Mouse (Mus musculus) midbrain, embryonic 10.5 days (tissue): Measurements from ENCODE around the gene Abca12. TPM values are rescaled to one million over a fixed set of nuclear protein-coding genes. Genes with fewer than 3 reads are reported as not detected.

Experiments
- DNase-seq: peaks from one replicate; pipeline ENCODE4 v3.0.0-alpha.2; 2017; ENCODE audit warnings: low spot score
- H3K27ac ChIP-seq: fragments of 300-500 bp; sonication (generic); replicated peaks from 2 replicates; pipeline ENCODE4 v1.5.1; 2016; ENCODE audit warnings: mild to moderate bottlenecking
- H3K27me3 ChIP-seq: fragments of 300-500 bp; sonication (generic); 2 replicates; pipeline ENCODE4 v1.6.1; 2016; ENCODE audit warnings: low read depth, mild to moderate bottlenecking; ENCODE audit not compliant: poor library complexity, severe bottlenecking
- H3K36me3 ChIP-seq: fragments of 300-500 bp; sonication (generic); 2 replicates; pipeline ENCODE4 v1.6.1; 2016; ENCODE audit warnings: mild to moderate bottlenecking, moderate library complexity
- H3K4me1 ChIP-seq: fragments of 300-500 bp; sonication (generic); 2 replicates; pipeline ENCODE4 v1.6.1; 2016
- H3K4me3 ChIP-seq: fragments of 300-500 bp; sonication (generic); 2 replicates; pipeline ENCODE4 v1.5.1; 2016; ENCODE audit warnings: mild to moderate bottlenecking, moderate library complexity
- H3K9me3 ChIP-seq: fragments of 300-500 bp; sonication (generic); replicated peaks from 2 replicates; pipeline ENCODE4 v1.6.1; 2016; ENCODE audit warnings: mild to moderate bottlenecking
- WGBS: fragments of 180-500 bp; shearing (Covaris S2); methylation state at CpG from one replicate; pipeline ENCODE4 v1.1.7; 2016; 5-methylcytosine and 5-hydroxymethylcytosine counted together
- polyA plus RNA-seq: library from polyadenylated mRNA; unstranded; fragments of >200 nt; fragmentation: Nextera tagmentation; extraction: Ambion mirVana; gene quantifications from 2 replicates; pipeline ENCODE4 v1.2.1, GENCODE M21; 2016

Gene Abca12
- not detected in 2 replicates for polyA plus RNA-seq

GRCm38 (mm10) chr1:71414810-71415209, at the start of gene Abca12:
Abca12 (minus strand) TSS chr1:71414910.
- Histone ChIP-seq H3K9me3 (no peaks in the 10 kb centered on the region), H3K36me3 (no peaks in the 10 kb centered on the region), H3K27me3 (no peaks in the 10 kb centered on the region), H3K4me1 (no peaks in the 10 kb centered on the region), H3K4me3 (no peak within 1 kb of the TSS), H3K27ac (no peak within 1 kb of the TSS)
- WGBS = 88% methylated on average over 7 of the region's 7 CpGs
- DNase-seq = no peak

DNA sequence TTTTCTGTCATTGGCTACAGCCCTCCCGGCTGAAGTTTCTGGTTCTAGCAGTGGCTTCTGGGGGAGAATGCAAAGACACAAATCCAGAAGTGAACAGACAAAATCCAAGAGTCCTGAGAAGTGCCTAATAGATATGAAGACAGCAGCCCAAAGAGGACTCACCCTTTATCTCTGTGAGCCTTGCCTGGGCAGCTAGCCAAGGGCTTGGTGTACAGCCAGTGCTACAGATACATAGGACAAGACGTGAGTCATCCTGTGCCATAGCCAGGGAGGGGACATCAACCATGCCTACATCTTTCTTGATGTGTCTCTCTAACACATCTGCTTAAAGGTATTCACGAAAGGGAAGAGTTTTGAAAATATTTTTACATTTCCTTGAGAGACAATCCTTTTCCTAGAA, 43.3 kb upstream of the Abca12 start:
- no peaks in the 10 kb centered on the region for H3K4me1 ChIP-seq
- no peak for DNase-seq
- H3K27me3 ChIP-seq = no peaks in the 10 kb centered on the region
- H3K4me3 ChIP-seq = no peak overlapping the region
- H3K36me3 ChIP-seq = no peaks in the 10 kb centered on the region
- no peak overlapping the region for H3K27ac ChIP-seq
- 84% methylated on average over 3 of the region's 3 CpGs for WGBS
- H3K9me3 ChIP-seq = no peaks in the 10 kb centered on the region

DNA sequence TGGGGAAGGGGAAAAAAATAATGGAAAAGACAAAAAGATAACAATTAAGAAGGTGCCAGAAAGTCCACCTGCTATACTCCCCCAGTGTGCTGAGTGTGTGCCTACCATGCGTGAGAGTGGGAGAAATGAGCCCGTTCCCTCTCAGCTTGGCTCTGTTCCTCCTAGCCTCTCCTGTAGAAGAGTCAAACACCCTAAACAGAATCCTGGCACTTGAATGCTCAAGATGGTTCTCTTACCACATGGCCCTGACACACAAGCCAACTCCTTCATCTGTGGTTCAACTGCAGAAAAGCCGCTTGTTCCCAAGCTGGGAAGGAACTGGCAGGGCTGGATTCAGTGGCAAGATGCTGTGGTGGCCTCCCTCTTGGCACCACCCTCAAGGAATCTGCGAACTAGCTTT, 32.7 kb upstream of the Abca12 start:
- WGBS = 93% methylated on average over 4 of the region's 4 CpGs
- no peaks in the 10 kb centered on the region for H3K36me3 ChIP-seq
- H3K4me1 ChIP-seq = no peaks in the 10 kb centered on the region
- no peaks in the 10 kb centered on the region for H3K9me3 ChIP-seq
- no peaks in the 10 kb centered on the region for H3K27me3 ChIP-seq
- DNase-seq = no peak
- no peak overlapping the region for H3K27ac ChIP-seq
- no peak overlapping the region for H3K4me3 ChIP-seq

DNA sequence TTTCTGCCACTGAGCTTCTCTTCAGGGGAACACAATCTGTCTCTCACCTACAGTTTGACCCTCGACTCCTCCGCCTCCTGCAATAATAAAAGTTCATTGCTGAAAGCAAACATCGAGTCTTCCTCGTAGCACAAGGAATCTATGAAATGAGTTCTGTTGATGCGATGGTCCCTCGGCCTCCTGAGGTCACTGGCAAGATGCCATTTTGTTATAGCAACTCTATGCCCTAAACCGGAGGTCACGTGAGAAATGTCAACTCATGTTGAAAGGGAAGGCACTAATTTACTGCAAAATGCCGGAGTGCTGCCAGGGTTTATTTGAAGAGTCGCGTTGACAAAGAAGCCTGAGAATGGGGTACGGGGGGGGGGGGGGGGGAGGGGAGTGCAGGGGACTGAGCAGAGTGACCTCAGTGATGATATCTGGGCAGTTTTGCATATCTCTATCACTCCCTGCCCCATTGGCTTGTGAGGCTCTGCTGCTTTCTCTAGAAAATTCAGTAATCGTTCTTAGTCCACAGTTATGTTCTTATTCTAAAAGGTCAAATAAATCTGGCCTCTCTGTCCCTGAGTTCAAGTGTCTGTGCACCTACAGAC, 7.1 kb upstream of the Abca12 start:
- Histone ChIP-seq H3K27ac (no peak overlapping the region), H3K9me3 (no peaks in the 10 kb centered on the region), H3K27me3 (no peaks in the 10 kb centered on the region), H3K4me3 (no peak overlapping the region), H3K4me1 (no peaks in the 10 kb centered on the region), H3K36me3 (no peaks in the 10 kb centered on the region)
- DNase-seq = no peak
- WGBS = 81% methylated on average over 12 of the region's 13 CpGs

DNA sequence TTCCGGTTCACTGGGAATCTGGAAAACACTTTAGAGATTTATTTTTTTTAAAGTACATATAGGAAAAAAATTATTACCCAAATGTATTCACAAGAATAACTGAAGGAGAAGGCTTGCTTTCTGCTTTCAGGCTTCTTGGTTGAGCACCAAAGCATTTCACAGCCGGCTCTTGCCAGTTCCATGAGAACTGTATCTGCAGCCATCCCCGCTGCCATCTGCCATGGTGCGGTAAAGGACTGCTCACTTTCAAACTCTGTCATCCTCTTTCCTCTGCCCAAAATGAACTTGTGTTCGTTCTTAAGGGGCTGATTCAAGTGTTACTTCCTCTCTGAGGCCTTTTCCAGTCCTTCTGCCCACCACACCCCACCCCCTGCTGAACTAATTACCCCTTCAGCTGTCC, 3.8 kb upstream of the Abca12 start:
- no peak for DNase-seq
- 86% methylated on average over 5 of the region's 5 CpGs for WGBS
- no peaks in the 10 kb centered on the region for H3K9me3 ChIP-seq

DNA sequence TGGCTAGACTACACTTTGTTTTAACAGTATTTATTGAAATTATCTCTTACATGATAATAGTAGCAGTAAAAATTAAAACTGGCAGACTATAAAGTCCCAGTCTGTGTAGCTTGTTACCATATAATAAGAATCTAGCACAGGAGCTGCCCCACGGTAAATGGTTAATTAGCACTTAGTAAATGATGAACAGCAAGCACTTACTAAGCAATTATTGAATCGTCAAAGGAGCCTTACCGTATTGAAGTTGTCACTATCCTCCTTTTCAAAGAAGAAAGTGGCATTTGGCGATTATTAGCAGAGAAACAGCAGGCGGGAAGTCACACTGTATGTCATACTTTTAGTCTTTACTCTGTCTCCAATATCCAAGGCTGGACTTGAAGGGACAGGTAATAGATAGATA, 3.2 kb upstream of the Abca12 start:
- H3K36me3 ChIP-seq = no peaks in the 10 kb centered on the region
- no peak for DNase-seq
- H3K27ac ChIP-seq = no peak overlapping the region
- H3K4me1 ChIP-seq = no peaks in the 10 kb centered on the region
- no peak overlapping the region for H3K4me3 ChIP-seq
- H3K9me3 ChIP-seq = no peaks in the 10 kb centered on the region
- H3K27me3 ChIP-seq = no peaks in the 10 kb centered on the region
- 92% methylated on average over 5 of the region's 5 CpGs for WGBS

More for the DNA sequence above, 3.8 kb upstream of the Abca12 start:
- H3K4me3 ChIP-seq = no peak overlapping the region
- H3K27me3 ChIP-seq = no peaks in the 10 kb centered on the region
- H3K27ac ChIP-seq = no peak overlapping the region
- H3K4me1 ChIP-seq = no peaks in the 10 kb centered on the region
- H3K36me3 ChIP-seq = no peaks in the 10 kb centered on the region

GRCm38 (mm10) chr1:71414084-71414483, 626 bp downstream of the Abca12 start:
- Histone ChIP-seq H3K27me3 (no peaks in the 10 kb centered on the region), H3K4me3 (no peak overlapping the region), H3K4me1 (no peaks in the 10 kb centered on the region), H3K9me3 (no peaks in the 10 kb centered on the region), H3K27ac (no peak overlapping the region), H3K36me3 (no peaks in the 10 kb centered on the region)
- no peak for DNase-seq
- 88% methylated on average over 5 of the region's 6 CpGs for WGBS

GRCm38 (mm10) chr1:71413114-71413513, 1.6 kb downstream of the Abca12 start:
- Histone ChIP-seq H3K27me3 (no peaks in the 10 kb centered on the region), H3K9me3 (no peaks in the 10 kb centered on the region), H3K27ac (no peak overlapping the region), H3K4me3 (no peak overlapping the region), H3K36me3 (no peaks in the 10 kb centered on the region), H3K4me1 (no peaks in the 10 kb centered on the region)
- WGBS = 92% methylated on average over 11 of the region's 11 CpGs
- no peak for DNase-seq

GRCm38 (mm10) chr1:71407711-71408110, 7.0 kb downstream of the Abca12 start:
- H3K36me3 ChIP-seq = no peaks in the 10 kb centered on the region
- H3K9me3 ChIP-seq = no peaks in the 10 kb centered on the region
- no peak overlapping the region for H3K27ac ChIP-seq
- no peaks in the 10 kb centered on the region for H3K27me3 ChIP-seq
- WGBS = 86% methylated on average over 7 of the region's 7 CpGs
- no peak overlapping the region for H3K4me3 ChIP-seq
- peaks cover 4% of the 10 kb centered on the region; the same call in 1 of the 2 replicates for H3K4me1 ChIP-seq
- no peak for DNase-seq

GRCm38 (mm10) chr1:71397635-71398034, 17.1 kb downstream of the Abca12 start:
- H3K4me3 ChIP-seq = no peak overlapping the region
- DNase-seq = no peak
- H3K4me1 ChIP-seq = no peaks in the 10 kb centered on the region
- H3K27ac ChIP-seq = no peak overlapping the region
- WGBS = 84% methylated on average over 3 of the region's 3 CpGs
- H3K36me3 ChIP-seq = no peaks in the 10 kb centered on the region
- H3K9me3 ChIP-seq = no peaks in the 10 kb centered on the region
- no peaks in the 10 kb centered on the region for H3K27me3 ChIP-seq

- Histone ChIP-seq H3K27me3 (no peaks in the 10 kb centered on the region), H3K4me3 (no peak overlapping the region), H3K27ac (no peak overlapping the region), H3K4me1 (no peaks in the 10 kb centered on the region), H3K36me3 (no peaks in the 10 kb centered on the region), H3K9me3 (no peaks in the 10 kb centered on the region)
- 82% methylated on average over 5 of the region's 5 CpGs for whole genome bisulfite sequencing
- no peak for DNase-seq
Observed at GRCm38 (mm10) chr1:71396105-71396504, 18.6 kb downstream of the Abca12 start.

- Histone ChIP-seq H3K27ac (no peak overlapping the region), H3K36me3 (no peaks in the 10 kb centered on the region), H3K9me3 (no peaks in the 10 kb centered on the region), H3K4me3 (no peak overlapping the region), H3K4me1 (no peaks in the 10 kb centered on the region), H3K27me3 (no peaks in the 10 kb centered on the region)
- DNase-seq = no peak
- 63% methylated on average over 2 of the region's 2 CpGs for WGBS
Observed at GRCm38 (mm10) chr1:71394177-71394576, 20.5 kb downstream of the Abca12 start.

GRCm38 (mm10) chr1:71393489-71393888, 21.2 kb downstream of the Abca12 start:
- no peak overlapping the region for H3K4me3 ChIP-seq
- DNase-seq = no peak
- no peaks in the 10 kb centered on the region for H3K4me1 ChIP-seq
- no peak overlapping the region for H3K27ac ChIP-seq
- 78% methylated on average over 8 of the region's 8 CpGs for WGBS
- no peaks in the 10 kb centered on the region for H3K36me3 ChIP-seq
- H3K27me3 ChIP-seq = no peaks in the 10 kb centered on the region
- no peaks in the 10 kb centered on the region for H3K9me3 ChIP-seq

GRCm38 (mm10) chr1:71392463-71392862, 22.2 kb downstream of the Abca12 start:
- Histone ChIP-seq H3K9me3 (no peaks in the 10 kb centered on the region), H3K27me3 (no peaks in the 10 kb centered on the region), H3K36me3 (no peaks in the 10 kb centered on the region), H3K4me1 (no peaks in the 10 kb centered on the region), H3K27ac (no peak overlapping the region), H3K4me3 (no peak overlapping the region)
- 86% methylated on average over 2 of the region's 2 CpGs for WGBS
- no peak for DNase-seq
